Mouse (Mus musculus): ENCODE measurements around the gene Scml4.

The Scml4 gene

DNA sequence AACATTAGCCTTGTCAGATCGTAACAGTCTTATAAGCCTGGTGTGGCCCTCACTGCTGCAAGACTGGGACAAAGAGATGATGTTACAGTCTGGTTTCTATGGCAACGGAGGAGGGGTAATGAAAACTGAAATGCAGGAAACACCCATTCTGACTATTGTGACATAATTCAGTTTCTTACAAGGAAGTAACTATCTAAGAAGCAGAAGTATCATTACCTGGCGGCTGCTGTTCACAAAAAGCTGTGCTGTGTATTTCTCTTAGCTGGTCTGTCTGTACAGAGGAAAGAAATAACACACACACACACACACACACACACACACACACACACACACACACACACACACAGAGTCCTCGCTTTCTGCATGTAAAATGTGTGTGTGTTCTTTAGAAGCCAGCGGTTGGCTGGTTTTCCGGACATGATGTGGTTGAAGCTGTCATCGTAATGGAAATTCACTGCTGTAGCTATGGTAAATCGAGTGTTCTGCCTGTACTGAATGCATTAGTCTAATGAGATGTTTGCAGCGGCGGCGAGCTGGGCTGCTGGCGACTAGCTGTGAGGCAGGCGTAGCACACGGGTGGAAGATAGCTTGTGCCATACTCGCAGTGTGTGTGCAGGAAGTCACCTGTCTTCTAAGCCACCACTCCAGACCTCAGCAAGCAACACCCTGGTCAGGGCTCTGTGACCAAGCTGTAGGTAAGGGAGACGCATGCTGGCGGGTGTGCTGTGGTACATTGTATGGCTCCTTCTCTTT lies at the start of gene Scml4:
TSS of gene Scml4 (plus strand) at position 212 of the 753 bp plus-strand sequence.
- DNase-seq (ENCODE audit: extremely low spot score, low spot score), result peak; percentile 37

DNA sequence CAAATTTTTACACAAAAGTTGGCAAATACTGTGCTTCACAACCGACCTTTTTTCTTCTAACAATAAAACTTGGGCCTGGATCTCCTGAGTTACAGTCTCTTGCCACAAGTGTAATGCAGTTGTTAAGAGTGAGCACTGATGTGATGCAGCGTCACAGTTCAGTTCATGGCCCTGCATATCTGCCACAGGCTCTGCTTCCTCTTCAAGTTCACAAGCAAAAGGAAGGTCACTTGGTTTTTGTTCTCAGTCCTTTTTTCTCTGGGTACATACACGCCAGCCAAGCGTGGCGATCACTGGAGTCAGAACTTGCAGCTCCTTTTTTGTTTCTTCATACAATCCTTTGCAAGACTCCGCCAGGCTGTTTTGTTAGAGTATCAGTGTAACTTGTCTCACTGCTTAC lies 34.2 kb upstream of the Scml4 start:
- DNase-seq (ENCODE audit: extremely low spot score, low spot score), result no peak

DNA sequence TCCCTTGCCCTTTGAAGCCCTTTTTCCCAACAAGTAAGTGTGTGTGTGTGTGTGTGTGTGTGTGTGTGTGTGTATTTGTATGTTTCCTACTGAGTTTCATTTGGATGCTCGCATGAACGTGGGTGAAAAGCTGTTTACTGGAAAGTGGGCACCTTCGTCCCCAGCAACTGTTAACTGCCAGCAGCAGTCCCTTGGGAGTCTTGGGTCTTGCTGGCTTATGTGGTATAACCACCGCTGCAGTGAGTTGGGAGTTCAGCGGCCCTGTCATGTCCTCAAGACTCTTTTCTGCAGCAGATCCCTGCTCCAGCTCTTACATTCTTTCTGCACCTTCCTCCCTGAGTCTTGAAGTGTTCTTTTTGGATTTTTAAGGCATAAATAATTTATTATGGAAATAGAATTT lies 33.0 kb upstream of the Scml4 start:
- no peak for DNase-seq (ENCODE audit: extremely low spot score, low spot score)

DNA sequence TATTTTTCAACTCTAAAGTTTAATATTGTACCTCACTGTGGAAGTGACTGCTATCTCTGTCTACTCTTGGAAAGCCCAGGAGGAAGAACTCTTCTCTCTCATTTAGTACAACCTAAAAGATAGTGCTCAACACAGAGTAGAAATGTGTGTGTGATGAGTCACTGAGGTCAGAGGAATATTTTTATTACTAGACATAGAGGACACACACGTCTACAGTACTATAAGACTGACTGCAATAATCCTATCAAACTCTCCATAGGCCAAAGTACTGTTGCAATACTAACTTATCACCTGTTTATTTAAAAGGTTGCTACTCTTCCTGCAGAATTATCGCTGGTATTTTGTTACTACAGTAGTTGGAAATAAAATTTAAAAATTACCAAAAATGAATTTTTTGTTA lies 30.2 kb upstream of the Scml4 start:
- no peak for DNase-seq (ENCODE audit: extremely low spot score, low spot score)

DNA sequence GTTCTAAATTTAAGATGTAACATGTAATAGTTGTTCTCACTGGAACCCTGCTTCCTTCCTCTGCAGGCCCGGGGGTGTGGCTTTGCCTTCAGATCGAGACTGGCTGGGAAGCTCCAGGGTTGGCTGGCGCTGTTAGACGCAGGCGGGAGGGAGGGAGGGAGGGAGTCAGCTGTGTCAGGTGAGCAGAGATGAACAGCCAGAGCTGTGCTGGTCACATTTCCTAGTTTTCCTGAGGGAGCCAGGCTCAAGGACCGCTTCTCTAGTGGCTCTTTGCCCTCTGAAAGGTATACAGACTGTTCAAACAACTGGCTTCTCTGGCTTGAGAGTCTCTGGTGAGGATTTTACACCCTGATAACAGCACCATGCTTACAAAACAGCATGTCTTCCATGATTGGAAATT lies 29.8 kb upstream of the Scml4 start:
- DNase-seq (ENCODE audit: extremely low spot score, low spot score), result no peak

DNA sequence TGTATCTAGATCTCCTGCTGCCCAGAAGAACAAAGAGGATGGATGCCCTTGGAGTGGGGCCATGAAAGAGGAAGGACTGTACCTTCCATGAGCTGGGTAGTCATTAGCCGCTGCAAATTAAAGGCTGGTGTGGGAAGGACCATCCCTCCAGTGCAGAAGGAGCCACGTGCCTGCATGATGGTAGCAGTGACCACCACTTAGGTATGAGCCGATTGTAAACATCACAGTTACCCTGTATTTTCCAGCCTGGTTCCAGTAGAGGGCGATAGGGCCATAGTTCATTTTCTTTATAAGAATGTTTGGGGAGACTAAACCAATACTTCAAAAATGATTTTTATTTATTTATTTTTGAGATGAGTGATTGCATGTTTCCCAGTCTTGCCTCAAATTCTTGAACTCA lies 27.5 kb upstream of the Scml4 start:
- DNase-seq (ENCODE audit: extremely low spot score, low spot score), result no peak

DNA sequence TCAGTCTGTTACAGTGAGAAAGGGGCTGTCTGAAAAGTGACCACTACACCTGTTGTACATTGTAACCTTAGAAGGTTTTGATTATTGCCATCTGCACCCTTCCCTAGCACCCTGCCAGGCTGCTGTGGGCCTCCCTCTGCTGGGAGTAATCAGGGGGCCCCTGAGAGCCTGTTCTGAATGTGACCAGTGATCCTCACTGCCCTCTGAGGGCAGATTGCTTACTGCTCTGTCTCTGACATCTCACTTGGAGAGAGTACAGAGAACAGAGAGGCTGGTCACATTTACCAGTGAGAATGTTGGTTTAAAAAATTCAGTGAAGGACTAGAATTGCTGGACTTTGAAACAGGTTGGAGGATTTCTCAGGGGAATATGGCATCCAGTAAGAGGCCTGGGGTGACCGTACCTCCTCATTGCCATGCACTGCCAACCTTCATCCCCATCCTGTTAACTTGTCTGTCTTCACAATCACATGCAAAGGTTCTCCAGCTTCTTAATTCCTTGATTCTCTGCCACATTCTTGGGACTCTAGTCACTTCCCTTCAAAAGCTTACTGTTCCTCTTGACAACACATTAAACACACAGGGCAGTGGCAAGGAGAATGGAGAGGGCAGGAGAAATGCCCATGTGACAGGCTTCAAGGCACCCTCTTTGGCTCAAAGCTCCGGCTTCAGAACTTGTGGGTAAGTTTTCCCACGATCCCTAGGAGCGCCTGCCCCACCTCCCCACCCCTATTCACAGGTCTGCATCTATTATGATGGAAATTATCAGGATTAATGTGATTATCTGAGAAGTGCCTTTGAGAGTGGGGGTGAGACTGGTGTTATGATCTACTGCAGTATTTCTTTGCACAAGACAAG lies 26.1 kb upstream of the Scml4 start:
- DNase-seq (ENCODE audit: extremely low spot score, low spot score), result no peak

DNA sequence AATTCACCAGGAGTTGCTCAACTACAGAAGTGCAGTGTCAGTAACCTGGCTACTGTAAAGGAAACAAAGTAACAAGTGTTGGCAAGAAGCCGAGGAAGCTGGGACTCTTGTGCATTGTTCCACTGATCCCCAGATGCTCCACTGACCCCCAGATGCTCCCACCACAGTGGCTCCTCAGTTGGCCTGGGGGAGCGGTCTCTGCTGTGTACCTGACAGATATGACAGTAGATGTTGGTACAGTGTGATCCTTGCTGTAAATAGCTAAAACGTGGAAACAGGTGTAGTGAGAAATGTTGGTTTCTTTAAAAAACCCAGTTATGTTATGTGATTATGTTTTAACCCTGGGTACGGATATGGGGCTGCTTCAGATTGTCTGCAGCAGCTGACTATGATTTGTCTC lies 22.1 kb upstream of the Scml4 start:
- no peak for DNase-seq (ENCODE audit: extremely low spot score, low spot score)

DNA sequence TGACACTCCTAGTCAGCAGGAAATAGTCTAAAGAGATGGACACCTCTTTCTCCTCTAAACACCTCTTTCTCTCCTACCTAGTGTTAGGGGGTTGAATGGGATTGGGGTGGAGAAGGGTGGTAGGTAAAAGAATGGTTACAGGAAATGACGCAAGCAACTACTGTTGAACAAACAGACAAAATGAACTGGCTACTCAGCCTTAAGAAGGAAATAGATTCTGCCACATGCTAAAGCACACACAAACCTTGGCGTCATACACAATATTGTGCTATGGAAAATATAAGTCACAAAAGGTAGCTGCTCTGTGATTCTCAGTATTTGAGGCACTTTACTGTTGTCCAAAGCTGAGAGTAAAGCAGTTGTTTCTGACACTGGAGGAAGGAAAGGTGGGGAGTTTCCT lies 21.4 kb upstream of the Scml4 start:
- DNase-seq (ENCODE audit: extremely low spot score, low spot score), result no peak

DNA sequence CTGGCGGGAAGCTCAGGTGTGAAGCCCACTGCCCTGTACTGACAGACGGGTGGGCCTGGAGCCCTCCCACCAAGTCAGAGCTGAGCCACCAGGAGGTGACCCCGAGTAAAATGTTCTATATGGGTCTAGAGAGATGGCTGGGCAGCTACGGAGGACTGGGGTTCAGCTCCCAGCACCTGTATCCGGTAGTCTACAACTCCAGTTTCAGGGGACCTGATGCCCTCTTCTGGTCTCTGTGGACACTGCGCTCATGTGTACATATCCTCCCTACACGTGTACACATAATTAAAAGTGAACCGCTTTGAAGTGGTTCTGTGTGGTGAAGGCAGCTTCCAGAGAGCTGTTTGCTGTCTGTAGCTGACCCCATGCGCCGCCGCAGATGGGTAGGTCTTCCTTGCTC lies 20.1 kb upstream of the Scml4 start:
- no peak for DNase-seq (ENCODE audit: extremely low spot score, low spot score)

DNA sequence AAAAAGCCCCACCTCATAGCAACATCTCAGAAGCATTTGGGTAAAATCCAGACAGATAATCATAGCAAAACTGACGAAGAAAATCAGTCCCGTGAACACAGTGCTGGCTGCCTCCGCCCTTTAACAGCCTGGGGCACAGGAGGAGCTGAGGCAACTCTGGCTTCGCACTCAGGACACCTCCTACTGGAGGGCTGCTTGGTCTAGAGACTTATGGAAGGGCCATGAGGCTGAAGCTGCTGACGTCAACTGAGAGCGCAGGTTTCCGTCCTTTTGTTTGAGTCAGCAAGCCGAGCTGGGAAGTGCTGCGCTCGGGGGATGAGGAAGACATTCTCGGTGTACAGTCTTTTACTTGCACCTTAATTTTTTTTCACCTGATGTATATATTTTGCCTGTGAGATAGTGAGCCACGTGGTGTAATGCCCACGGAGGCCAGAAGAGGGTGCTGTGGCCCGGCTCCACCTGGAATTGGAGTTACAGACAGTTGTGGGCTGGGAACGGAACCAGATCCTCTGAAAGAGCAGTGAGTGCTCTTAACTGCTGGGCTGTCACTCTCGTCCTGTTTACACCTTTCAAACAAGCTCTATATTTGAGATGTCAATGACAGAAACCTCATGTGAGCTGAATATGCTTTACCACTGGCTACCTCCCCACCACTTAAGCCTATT lies 18.5 kb upstream of the Scml4 start:
- peak; percentile 34 for DNase-seq (ENCODE audit: extremely low spot score, low spot score)

DNA sequence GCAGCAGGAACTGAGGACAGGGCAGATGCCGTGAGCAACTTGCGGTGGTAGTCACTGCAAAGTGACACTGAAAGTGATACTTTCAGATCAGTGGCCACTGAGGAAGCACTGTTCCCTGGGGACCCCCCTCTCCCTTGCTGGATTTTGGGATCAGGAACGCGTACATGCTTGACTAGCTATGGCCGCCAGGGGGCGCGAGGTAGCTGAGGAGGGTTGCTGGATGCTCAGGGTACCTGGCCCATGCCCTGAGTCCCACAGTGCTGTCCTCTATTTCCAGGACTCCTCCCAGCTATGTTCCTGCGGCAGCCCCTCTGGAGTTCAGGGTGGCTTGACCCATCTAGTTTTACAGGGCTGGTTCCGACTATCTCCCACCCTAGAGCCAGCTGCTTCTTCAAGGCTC lies 17.8 kb upstream of the Scml4 start:
- peak; percentile 83 for DNase-seq (ENCODE audit: extremely low spot score, low spot score)

DNA sequence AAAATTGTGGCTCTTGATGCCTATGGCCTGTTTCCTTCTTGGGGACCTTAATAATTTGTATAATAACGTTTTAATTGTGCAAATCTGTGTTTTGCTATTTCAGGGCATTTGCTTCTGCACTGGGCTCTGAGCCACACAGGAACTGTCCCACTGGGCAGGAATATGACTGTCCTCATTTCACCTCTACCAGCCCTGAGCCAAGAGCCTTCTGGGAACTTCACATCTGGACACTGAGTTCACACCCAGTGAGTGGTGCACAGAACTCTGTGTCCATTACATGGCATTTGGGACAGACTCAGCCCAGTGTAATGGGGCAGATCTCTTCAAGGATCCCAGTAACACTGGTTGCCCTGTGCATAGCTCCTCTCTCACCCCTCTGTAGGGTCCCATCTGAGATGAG lies 16.8 kb upstream of the Scml4 start:
- no peak for DNase-seq (ENCODE audit: extremely low spot score, low spot score)

DNA sequence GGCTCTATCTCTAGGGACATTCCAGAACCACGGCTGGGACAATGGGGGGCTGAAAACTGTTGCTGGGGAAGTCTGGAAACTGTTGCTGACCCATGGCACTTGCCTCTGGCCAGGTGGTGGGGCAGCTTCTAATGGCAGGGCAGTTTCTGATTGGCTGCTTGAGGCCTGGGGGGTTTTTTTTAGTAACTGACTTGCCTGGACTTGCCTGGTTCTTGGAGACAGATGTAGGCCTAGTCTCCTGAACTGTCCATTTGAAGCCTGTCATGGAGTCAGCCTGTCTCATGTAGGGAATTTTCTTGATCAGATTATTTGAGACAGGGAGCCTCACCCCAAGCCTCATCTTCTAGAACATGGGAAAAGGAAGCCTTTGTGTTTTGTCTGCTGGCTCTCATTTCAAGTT lies 14.7 kb upstream of the Scml4 start:
- no peak for DNase-seq (ENCODE audit: extremely low spot score, low spot score)

DNA sequence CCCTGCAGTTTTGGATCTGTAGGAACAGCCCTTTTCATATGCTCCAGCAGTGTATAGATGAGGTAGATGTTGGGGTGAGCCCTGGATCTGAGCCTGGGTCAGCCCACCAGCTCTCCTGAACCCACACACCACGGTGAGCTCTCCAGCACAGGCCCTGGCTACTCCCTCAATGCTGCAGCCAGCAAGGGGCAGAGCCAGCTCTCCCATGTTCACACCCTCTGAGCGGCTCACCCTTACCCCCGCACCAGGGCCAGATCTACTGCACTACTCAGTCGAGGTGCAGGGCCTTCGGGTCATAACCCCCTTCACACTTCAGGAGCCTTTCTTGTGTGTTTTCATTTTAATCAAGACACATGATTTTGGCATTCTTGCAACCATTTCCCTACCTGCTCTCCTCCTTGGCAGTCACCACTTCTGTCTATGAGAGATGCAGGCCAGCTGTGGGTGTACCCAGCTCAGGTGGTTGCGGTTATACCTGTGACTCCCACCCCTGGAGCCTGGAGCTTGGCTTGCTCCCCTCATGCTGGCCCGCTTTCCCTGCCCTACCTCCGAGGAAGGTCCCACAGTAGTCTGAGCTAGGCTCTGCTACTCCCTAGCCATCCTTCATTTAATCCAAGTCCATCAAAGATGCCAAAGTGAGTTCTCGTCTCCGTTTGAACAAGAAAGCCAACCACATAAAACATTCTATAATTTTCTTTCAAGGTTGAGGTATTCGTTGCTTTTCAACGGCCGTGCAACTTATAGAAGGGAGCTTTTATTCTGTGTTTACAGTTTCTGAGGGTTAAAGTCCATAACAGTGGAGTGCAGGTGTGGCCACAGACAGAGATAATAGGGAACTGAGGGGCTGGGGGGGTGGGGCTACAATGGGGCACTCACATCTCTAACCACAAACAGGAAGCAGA lies 11.7 kb upstream of the Scml4 start:
- no peak for DNase-seq (ENCODE audit: extremely low spot score, low spot score)

DNA sequence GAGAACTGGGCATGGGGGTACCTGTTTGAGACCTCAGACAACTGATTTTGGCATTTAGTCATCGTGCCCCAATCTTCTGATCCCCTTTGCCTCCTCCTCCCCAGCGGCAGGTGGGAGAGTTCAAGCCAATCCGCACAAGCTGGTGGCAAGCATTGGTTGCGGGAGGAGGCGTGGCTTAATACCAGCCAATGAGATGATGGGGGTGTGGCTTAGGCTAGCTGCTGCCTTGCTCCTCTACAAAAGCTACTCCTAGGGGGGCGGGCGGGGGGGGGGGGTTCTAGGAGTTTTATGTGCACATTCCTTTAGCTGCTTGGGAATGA lies 11.1 kb upstream of the Scml4 start:
- DNase-seq (ENCODE audit: extremely low spot score, low spot score), result no peak

DNA sequence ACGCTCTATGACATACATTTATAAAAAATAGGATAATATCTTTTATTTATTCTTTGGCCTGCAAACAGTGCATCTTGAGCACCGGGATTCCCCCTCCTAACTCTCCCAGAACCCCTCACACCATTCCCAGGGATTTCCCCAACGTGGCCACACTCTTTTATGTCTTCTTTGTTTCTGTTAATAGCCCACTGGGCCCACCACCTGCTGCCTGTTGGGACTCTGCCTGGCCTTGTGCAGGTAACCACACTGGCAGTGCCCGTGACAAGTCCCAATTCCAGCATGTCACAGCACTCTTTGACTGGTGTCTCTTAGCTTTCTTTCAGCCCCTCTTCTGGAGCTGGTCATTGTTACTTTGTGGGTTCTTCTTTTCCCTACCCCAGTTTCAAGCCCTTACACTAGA lies 5.3 kb upstream of the Scml4 start:
- no peak for DNase-seq (ENCODE audit: extremely low spot score, low spot score)

DNA sequence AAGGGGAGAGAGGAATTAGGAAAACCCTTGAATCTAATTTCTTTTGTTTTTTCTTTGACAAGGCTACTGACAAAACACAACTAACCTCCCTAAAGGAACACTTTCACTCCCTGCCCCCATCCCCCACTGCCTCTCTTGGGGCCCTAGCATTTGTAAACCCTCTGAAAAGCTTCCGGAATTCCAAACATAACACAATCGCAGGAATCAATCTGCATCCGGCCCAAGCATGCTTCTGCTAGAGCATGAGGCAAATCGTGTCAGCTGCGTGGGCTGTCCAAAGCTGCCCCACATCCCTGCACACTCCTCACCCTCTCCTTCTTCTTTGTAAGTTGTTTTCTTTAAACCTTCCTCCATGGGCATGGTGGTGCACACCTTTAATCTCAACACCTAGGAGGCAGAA lies 4.9 kb upstream of the Scml4 start:
- no peak for DNase-seq (ENCODE audit: extremely low spot score, low spot score)

DNA sequence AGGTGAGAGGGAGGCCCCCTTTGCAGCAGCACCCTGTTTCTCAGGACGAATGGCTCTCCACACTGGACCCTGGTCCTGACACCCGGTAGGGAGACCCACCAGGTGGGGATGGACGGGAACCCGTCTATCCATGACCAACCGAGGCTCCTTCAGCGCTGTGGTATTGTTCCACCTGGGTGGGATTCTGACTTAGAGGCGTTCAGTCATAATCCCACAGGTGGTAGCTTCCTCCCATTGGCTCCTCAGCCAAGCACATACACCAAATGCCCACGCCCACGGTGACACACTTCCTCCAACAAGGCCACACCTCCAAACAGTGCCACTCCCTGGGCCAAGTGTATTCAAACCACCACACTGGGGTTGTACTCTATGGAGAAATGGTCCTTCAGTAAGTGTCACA lies 3.6 kb upstream of the Scml4 start:
- no peak for DNase-seq (ENCODE audit: extremely low spot score, low spot score)

DNA sequence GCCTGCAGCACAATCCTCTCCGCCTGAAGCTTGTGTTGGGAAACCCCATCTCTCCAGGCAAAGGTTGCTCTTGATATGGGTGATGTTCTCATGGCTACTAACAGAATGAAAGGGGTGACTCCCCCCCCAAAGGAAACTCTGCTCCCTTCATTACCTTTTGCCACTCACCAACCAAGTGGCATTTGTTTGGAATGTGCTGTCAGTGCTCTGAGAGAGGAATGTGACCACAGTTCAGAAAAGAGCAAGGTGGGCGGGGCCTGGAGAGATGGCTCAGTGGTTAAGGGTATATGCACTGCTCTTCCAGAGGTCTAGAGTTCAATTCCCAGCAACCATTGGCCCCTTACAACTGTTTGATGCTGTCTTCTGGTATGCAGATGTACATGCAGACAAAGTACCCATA lies 3.1 kb upstream of the Scml4 start:
- no peak for DNase-seq (ENCODE audit: extremely low spot score, low spot score)

DNA sequence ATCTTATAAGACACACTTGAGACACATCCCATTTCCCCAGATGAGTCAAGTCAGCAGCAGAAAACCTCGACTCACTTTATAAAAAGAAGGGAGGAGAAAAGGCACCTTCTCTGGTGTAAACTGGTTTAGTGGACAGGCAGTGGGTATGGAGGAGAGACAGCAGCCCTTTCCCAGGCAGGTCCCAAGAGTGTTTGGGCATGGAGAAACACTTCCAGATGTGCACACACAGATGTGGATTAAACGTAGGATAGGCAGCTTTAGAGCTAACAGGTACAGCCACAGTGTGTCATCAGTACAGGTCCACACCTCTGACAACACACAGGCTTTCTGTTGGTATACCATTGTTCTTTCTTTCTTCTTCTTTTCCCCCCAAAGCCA lies 400 bp upstream of the Scml4 start:
- DNase-seq (ENCODE audit: extremely low spot score, low spot score), result peak; percentile 31

DNA sequence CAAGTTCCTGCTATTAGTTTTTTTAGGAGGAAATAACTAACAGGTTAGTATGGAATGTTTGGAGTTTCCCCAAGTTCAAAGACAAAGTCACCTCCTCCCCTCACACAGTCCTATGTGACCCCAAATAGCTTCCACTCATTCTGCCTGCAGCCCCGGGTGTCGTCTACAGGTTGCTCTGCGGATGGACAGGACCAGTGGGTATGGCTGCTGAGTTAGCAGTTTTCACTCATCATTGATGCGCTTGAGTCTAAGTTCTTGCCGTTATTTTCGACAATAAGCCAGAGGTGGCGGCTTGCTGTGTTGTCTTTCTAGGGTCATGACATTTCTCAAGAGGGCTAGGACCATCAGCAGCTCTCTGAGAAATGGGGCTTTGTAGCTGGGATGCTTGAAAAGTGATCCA lies 1.3 kb downstream of the Scml4 start:
- DNase-seq (ENCODE audit: extremely low spot score, low spot score), result no peak

Measured in neural tube, embryonic 10.5 days (tissue).